12 mouse cellular contexts compared by ENCODE assay signal in genomic region chr3:128881685-128882444, GRCm38 (mm10).
DNase-seq lines count a peak whose midpoint lies in the region; ATAC-seq lines count a peak whose summit lies in the region.
"Had no signal": no experiment of that assay in that cellular context is flagged by ENCODE, and none has a peak within 500 bp of the region (broad histone marks: within the 10 kb centered on the region; RNA-seq: fewer than 3 reads in every experiment).

No protein-coding gene starts in this region.

- H3K27me3 ChIP-seq in kidney, embryonic 14.5 days (ENCODE audit: control insufficient read depth, insufficient read depth, low read length), result peaks cover 24% of the 10 kb centered on the region
- H3K27me3 ChIP-seq in embryonic facial prominence, embryonic 10.5 days (replicated peaks; ENCODE audit: low read depth, poor library complexity, severe bottlenecking), result no peaks in the 10 kb centered on the region
- H3K27me3 ChIP-seq in midbrain, embryonic 16.5 days (ENCODE audit: control insufficient read depth, insufficient read depth, low read depth, low read length), result no peaks in the 10 kb centered on the region
- H3K27me3 ChIP-seq: liver, embryonic 13.5 days had no signal

- no peak for DNase-seq in kidney, postnatal 36 days
- DNase-seq in embryonic facial prominence, embryonic 10.5 days (ENCODE audit: low spot score), result peak; percentile 14
- DNase-seq in forelimb bud, embryonic 11.5 days (ENCODE audit: low read depth, low spot score), result peak; percentile 33
- DNase-seq in left cerebral cortex, adult 9 months (ENCODE audit: low spot score in 2 of 2), result no peak
- DNase-seq: heart, adult 11 months; liver, embryonic 13.5 days; right cerebral cortex, postnatal 25 days had no signal

- H3K4me2 ChIP-seq in kidney, embryonic 14.5 days (replicated peaks; ENCODE audit: low read depth, low read length), result no peak overlapping the region
- H3K4me2 ChIP-seq in midbrain, embryonic 16.5 days (ENCODE audit: low read length), result peak overlapping the region; percentile 6; the same call in 1 of the 2 replicates
- H3K4me2 ChIP-seq: liver, embryonic 13.5 days had no signal

- no peak overlapping the region for H3K9ac ChIP-seq in kidney, embryonic 14.5 days (ENCODE audit: low read depth, low read length)
- no peak overlapping the region for H3K9ac ChIP-seq in midbrain, embryonic 16.5 days (ENCODE audit: low read depth, low read length)
- H3K9ac ChIP-seq: liver, embryonic 13.5 days had no signal

- no peak overlapping the region for H3K27ac ChIP-seq in kidney, embryonic 14.5 days (ENCODE audit: low read depth, low read length)
- no peak overlapping the region for H3K27ac ChIP-seq in embryonic facial prominence, embryonic 10.5 days (replicated peaks)
- no peak overlapping the region for H3K27ac ChIP-seq in midbrain, embryonic 16.5 days (ENCODE audit: low read length)
- H3K27ac ChIP-seq: liver, embryonic 13.5 days; macrophage had no signal

- no peaks in the 10 kb centered on the region for H3K9me3 ChIP-seq in kidney, embryonic 14.5 days (ENCODE audit: control insufficient read depth, low read length)
- no peaks in the 10 kb centered on the region for H3K9me3 ChIP-seq in embryonic facial prominence, embryonic 10.5 days
- no peaks in the 10 kb centered on the region for H3K9me3 ChIP-seq in midbrain, embryonic 16.5 days (replicated peaks; ENCODE audit: control insufficient read depth, low read length, poor library complexity, severe bottlenecking)
- H3K9me3 ChIP-seq: liver, embryonic 13.5 days had no signal

- no peak overlapping the region for H3K4me3 ChIP-seq in kidney, embryonic 14.5 days (ENCODE audit: low read length)
- H3K4me3 ChIP-seq in embryonic facial prominence, embryonic 10.5 days, result no peak overlapping the region
- H3K4me3 ChIP-seq in midbrain, embryonic 16.5 days (ENCODE audit: low read depth, low read length), result no peak overlapping the region
- H3K4me3 ChIP-seq: liver, embryonic 13.5 days had no signal

- H3K4me1 ChIP-seq in kidney, embryonic 14.5 days (ENCODE audit: control insufficient read depth, insufficient read depth, low read length), result no peaks in the 10 kb centered on the region
- peaks cover 9% of the 10 kb centered on the region; the same call in 1 of the 2 replicates for H3K4me1 ChIP-seq in embryonic facial prominence, embryonic 10.5 days
- peaks cover 7% of the 10 kb centered on the region for H3K4me1 ChIP-seq in midbrain, embryonic 16.5 days (ENCODE audit: control insufficient read depth, insufficient read depth, low read length)
- H3K4me1 ChIP-seq: liver, embryonic 13.5 days had no signal

- peak; percentile 96 for ATAC-seq in kidney, embryonic 14.5 days (ENCODE audit: low FRiP score, low TSS enrichment)
- ATAC-seq in midbrain, embryonic 16.5 days, result peak; percentile 68
- ATAC-seq in inflammation-experienced regulatory T-cells, adult 6 months, result no peak
- ATAC-seq: CD4-positive, CD25-positive, alpha-beta regulatory T cell, adult 4 months had no signal

- 19% methylated on average over 10 of the region's 10 CpGs for WGBS in kidney, embryonic 14.5 days
- WGBS in embryonic facial prominence, embryonic 10.5 days, result 50% methylated on average over 10 of the region's 10 CpGs
- WGBS in midbrain, embryonic 16.5 days, result 31% methylated on average over 10 of the region's 10 CpGs

- no peaks in the 10 kb centered on the region for H3K36me3 ChIP-seq in kidney, embryonic 14.5 days (ENCODE audit: control insufficient read depth, insufficient read depth, low read length)
- no peaks in the 10 kb centered on the region for H3K36me3 ChIP-seq in embryonic facial prominence, embryonic 10.5 days (replicated peaks)
- H3K36me3 ChIP-seq in midbrain, embryonic 16.5 days (ENCODE audit: control insufficient read depth, insufficient read depth, low read length), result no peaks in the 10 kb centered on the region
- H3K36me3 ChIP-seq: liver, embryonic 13.5 days had no signal

Comparison
In these comparisons a context has a peak if more than half of its experiments do, and no peak if none do; other contexts are left out.
1. DNase-seq: peak in embryonic facial prominence, embryonic 10.5 days (single experiment) and forelimb bud, embryonic 11.5 days (single experiment); none in kidney, postnatal 36 days (0 of 2) and left cerebral cortex, adult 9 months (0 of 2).